Mouse (Mus musculus) c-Kit-positive CD71-positive TER-119-positive erythroid progenitor cells, embryonic 14.5 days (primary cell): ENCODE measurements around the gene Mcub.

Experiments
- DNase-seq: peaks from one replicate; pipeline ENCODE4 v3.0.0-alpha.2; 2013; ENCODE audit warnings: low spot score

The Mcub gene

GRCm38 (mm10) chr3:129893143-129893542, 76.9 kb downstream of the Mcub start:
- no peak for DNase-seq

GRCm38 (mm10) chr3:129892003-129892402, 78.0 kb downstream of the Mcub start:
- no peak for DNase-seq

GRCm38 (mm10) chr3:129887779-129888517, 82.1 kb downstream of the Mcub start:
- no peak for DNase-seq

GRCm38 (mm10) chr3:129886430-129886829, 83.6 kb downstream of the Mcub start:
- DNase-seq, result no peak

- no peak for DNase-seq
Observed at GRCm38 (mm10) chr3:129885577-129885976, 84.4 kb downstream of the Mcub start.

- peak; percentile 75 for DNase-seq
Observed at GRCm38 (mm10) chr3:129880925-129881593, 88.9 kb downstream of the Mcub start.

GRCm38 (mm10) chr3:129879913-129880312, 90.1 kb downstream of the Mcub start:
- no peak for DNase-seq

- DNase-seq, result peak; percentile 43
Observed at GRCm38 (mm10) chr3:129879131-129879757, 90.8 kb downstream of the Mcub start.

GRCm38 (mm10) chr3:129878405-129879021, 91.5 kb downstream of the Mcub start, which contains the start of gene Pla2g12a:
Gene Pla2g12a, plus strand, starts transcription at chr3:129878606.
- peak; percentile 77 for DNase-seq

GRCm38 (mm10) chr3:129877327-129877726, 92.7 kb downstream of the Mcub start:
- DNase-seq, result no peak
